Mouse (Mus musculus): ENCODE measurements around the gene Lemd1.

The Lemd1 gene

GRCm38 (mm10) chr1:132295506-132295905, 104.3 kb downstream of the Lemd1 start:
- no peak for DNase-seq

- no peak for DNase-seq
Observed at GRCm38 (mm10) chr1:132296051-132296450, 104.8 kb downstream of the Lemd1 start.

GRCm38 (mm10) chr1:132298425-132298800, 107.2 kb downstream of the Lemd1 start, which contains the start of gene Klhdc8a:
Klhdc8a (plus strand) TSS chr1:132298626.
- peak; percentile 65 to 79 for DNase-seq

- peak; percentile 54 to 77 for DNase-seq
Observed at GRCm38 (mm10) chr1:132298801-132299464, 107.7 kb downstream of the Lemd1 start.

- no peak for DNase-seq
Observed at GRCm38 (mm10) chr1:132299744-132300143, 108.5 kb downstream of the Lemd1 start.

GRCm38 (mm10) chr1:132301242-132301641, 110.0 kb downstream of the Lemd1 start:
- no peak for DNase-seq

GRCm38 (mm10) chr1:132302341-132302866, 111.2 kb downstream of the Lemd1 start:
- DNase-seq = no peak

- DNase-seq = peak in 1 of 2 experiments; percentile 56
Observed at GRCm38 (mm10) chr1:132304618-132305214, 113.5 kb downstream of the Lemd1 start.

GRCm38 (mm10) chr1:132306160-132306559, 114.9 kb downstream of the Lemd1 start:
- peak; percentile 72 to 88 for DNase-seq

GRCm38 (mm10) chr1:132306808-132307207, 115.6 kb downstream of the Lemd1 start:
- DNase-seq = no peak

- DNase-seq = no peak
Observed at GRCm38 (mm10) chr1:132307962-132308361, 116.7 kb downstream of the Lemd1 start.

GRCm38 (mm10) chr1:132308674-132309073, 117.4 kb downstream of the Lemd1 start:
- DNase-seq = no peak
